Mouse (Mus musculus) hindbrain, embryonic 11.5 days (tissue): ENCODE results near the gene Rab22a. TPM values are rescaled to one million over a fixed set of nuclear protein-coding genes. Genes with fewer than 3 reads are reported as not detected.
"Not testable (repeated sequence)": the region's sequence is repeated elsewhere in the genome, so short reads cannot be mapped to it uniquely, and the experiment has no call there.

ENCODE experiments used
- ATAC-seq: fragments of 200-750 bp; cut with Nextera tagmentation; 2 replicates; pipeline ENCODE4 v1.8.0; 2017; ENCODE audit warnings: mild to moderate bottlenecking, moderate TSS enrichment, moderate library complexity; ENCODE audit not compliant: low FRiP score
- DNase-seq: peaks from one replicate; pipeline ENCODE4 v3.0.0-alpha.2; 2015; ENCODE audit warnings: low spot score
- H3K27ac ChIP-seq: fragments of 300-500 bp; sonication (generic); 2 replicates; pipeline ENCODE4 v1.5.1; 2014; ENCODE audit warnings: mild to moderate bottlenecking, low read depth, low read length
- H3K27me3 ChIP-seq: fragments of 300-500 bp; sonication (generic); 2 replicates; pipeline ENCODE4 v1.6.1; 2014; ENCODE audit warnings: mild to moderate bottlenecking, low read length, moderate library complexity, mixed read lengths; ENCODE audit not compliant: control insufficient read depth, insufficient read depth
- H3K36me3 ChIP-seq: fragments of 300-500 bp; sonication (generic); 2 replicates; pipeline ENCODE4 v1.6.1; 2014; ENCODE audit warnings: mild to moderate bottlenecking, low read length, moderate library complexity, mixed read lengths; ENCODE audit not compliant: control insufficient read depth, insufficient read depth
- H3K4me1 ChIP-seq: fragments of 300-500 bp; sonication (generic); replicated peaks from 2 replicates; pipeline ENCODE4 v1.6.1; 2014; ENCODE audit warnings: low read length, mixed read lengths; ENCODE audit not compliant: control insufficient read depth, insufficient read depth
- H3K4me2 ChIP-seq: fragments of 300-500 bp; sonication (generic); replicated peaks from 2 replicates; pipeline ENCODE4 v1.6.1; 2014; ENCODE audit warnings: mild to moderate bottlenecking, low read depth, low read length
- H3K4me3 ChIP-seq: fragments of 300-500 bp; sonication (generic); 2 replicates; pipeline ENCODE4 v1.5.1; 2014; ENCODE audit warnings: low read depth, low read length
- H3K9ac ChIP-seq: fragments of 300-500 bp; sonication (generic); 2 replicates; pipeline ENCODE4 v1.6.1; 2014; ENCODE audit warnings: low read depth, low read length
- H3K9me3 ChIP-seq: fragments of 300-500 bp; sonication (generic); 2 replicates; pipeline ENCODE4 v1.6.1; 2016; ENCODE audit warnings: low read length; ENCODE audit not compliant: control insufficient read depth
- WGBS: fragments of 180-500 bp; shearing (Covaris S2); extraction: QIAGEN DNeasy Blood & Tissue Kit; methylation state at CpG from one replicate; pipeline ENCODE4 v1.1.7; 2014; 5-methylcytosine and 5-hydroxymethylcytosine counted together
- polyA plus RNA-seq: library from polyadenylated mRNA; unstranded; fragments of >200 nt; fragmentation: Nextera tagmentation; extraction: Ambion mirVana; gene quantifications from 2 replicates; pipeline ENCODE4 v1.2.1, GENCODE M21; 2014

Rab22a gene
- polyA plus RNA-seq, 1 experiment from 2014 or later, result 44.6 TPM

- Histone ChIP-seq H3K4me1 (no peaks in the 10 kb centered on the region), H3K36me3 (no peaks in the 10 kb centered on the region; the same call in 1 of the 2 replicates), H3K9ac (no peak overlapping the region), H3K27ac (no peak overlapping the region), H3K4me2 (no peak overlapping the region), H3K9me3 (no peaks in the 10 kb centered on the region), H3K27me3 (no peaks in the 10 kb centered on the region), H3K4me3 (no peak overlapping the region)
- DNase-seq (no peak), ATAC-seq (no peak)
- WGBS, result 80% methylated on average over 16 of the region's 16 CpGs
These were observed 42.7 kb downstream of the Rab22a start for GRCm38 (mm10) chr2:173702096-173702866.

GRCm38 (mm10) chr2:173702867-173703237, 43.3 kb downstream of the Rab22a start:
- Histone ChIP-seq H3K36me3 (no peaks in the 10 kb centered on the region; the same call in 1 of the 2 replicates), H3K9me3 (no peaks in the 10 kb centered on the region), H3K9ac (no peak overlapping the region), H3K4me2 (no peak overlapping the region), H3K27ac (no peak overlapping the region), H3K4me3 (no peak overlapping the region), H3K4me1 (no peaks in the 10 kb centered on the region), H3K27me3 (no peaks in the 10 kb centered on the region)
- 84% methylated on average over 12 of the region's 12 CpGs for WGBS
- DNase-seq, result no peak
- no peak for ATAC-seq

- Histone ChIP-seq H3K4me2 (no peak overlapping the region), H3K36me3 (0 out of 2 replicates have a peak, but pooled peaks cover 3% of the 10 kb centered on the region), H3K9ac (no peak overlapping the region), H3K4me1 (no peaks in the 10 kb centered on the region), H3K27ac (no peak overlapping the region), H3K9me3 (no peaks in the 10 kb centered on the region), H3K27me3 (no peaks in the 10 kb centered on the region), H3K4me3 (no peak overlapping the region)
- ATAC-seq (no peak), DNase-seq (no peak)
- WGBS, result 91% methylated on average over 15 of the region's 15 CpGs
These were observed 46.4 kb downstream of the Rab22a start for GRCm38 (mm10) chr2:173705827-173706551.

- not testable (repeated sequence) for H3K9me3 ChIP-seq, ATAC-seq, DNase-seq, H3K4me2 ChIP-seq, H3K27me3 ChIP-seq, H3K36me3 ChIP-seq, H3K4me1 ChIP-seq, H3K9ac ChIP-seq, H3K4me3 ChIP-seq, H3K27ac ChIP-seq
These were observed 48.1 kb downstream of the Rab22a start for GRCm38 (mm10) chr2:173707626-173708025.

- Histone ChIP-seq H3K4me1 (peaks cover 5% of the 10 kb centered on the region; the same call in 1 of the 2 replicates), H3K4me3 (no peak overlapping the region), H3K36me3 (0 out of 2 replicates have a peak, but pooled peaks cover 3% of the 10 kb centered on the region), H3K27me3 (no peaks in the 10 kb centered on the region), H3K4me2 (no peak overlapping the region), H3K9ac (no peak overlapping the region), H3K27ac (no peak overlapping the region), H3K9me3 (no peaks in the 10 kb centered on the region)
- DNase-seq, result no peak
- 86% methylated on average over 6 of the region's 6 CpGs for WGBS
- ATAC-seq, result no peak
These were observed 50.6 kb downstream of the Rab22a start for GRCm38 (mm10) chr2:173710193-173710592.

GRCm38 (mm10) chr2:173712656-173713055, 53.1 kb downstream of the Rab22a start:
- peaks cover 5% of the 10 kb centered on the region; the same call in 1 of the 2 replicates for H3K4me1 ChIP-seq
- H3K9ac ChIP-seq, result no peak overlapping the region
- no peaks in the 10 kb centered on the region for H3K27me3 ChIP-seq
- WGBS, result 49% methylated on average over 10 of the region's 10 CpGs
- 0 out of 2 replicates have a peak, but pooled peaks cover 3% of the 10 kb centered on the region for H3K36me3 ChIP-seq
- no peak overlapping the region for H3K4me2 ChIP-seq
- H3K4me3 ChIP-seq, result no peak overlapping the region
- peak; percentile 28 for DNase-seq
- peak; percentile 44 for ATAC-seq
- peak overlapping the region; percentile 25; the same call in 1 of the 2 replicates for H3K27ac ChIP-seq
- no peaks in the 10 kb centered on the region for H3K9me3 ChIP-seq

GRCm38 (mm10) chr2:173713241-173713640, 53.7 kb downstream of the Rab22a start:
- Histone ChIP-seq H3K36me3 (0 out of 2 replicates have a peak, but pooled peaks cover 2% of the 10 kb centered on the region), H3K9ac (no peak overlapping the region), H3K4me3 (no peak overlapping the region), H3K4me1 (peaks cover 5% of the 10 kb centered on the region; the same call in 1 of the 2 replicates), H3K4me2 (no peak overlapping the region), H3K27ac (0 out of 2 replicates have a peak overlapping the region, but pooled peaks have one; percentile 25), H3K9me3 (no peaks in the 10 kb centered on the region), H3K27me3 (no peaks in the 10 kb centered on the region)
- DNase-seq (no peak), ATAC-seq (no peak)
- 72% methylated on average over 4 of the region's 4 CpGs for WGBS

GRCm38 (mm10) chr2:173714620-173715218, 55.2 kb downstream of the Rab22a start:
- H3K9me3 ChIP-seq, result no peaks in the 10 kb centered on the region
- H3K4me3 ChIP-seq, result no peak overlapping the region
- no peak overlapping the region for H3K4me2 ChIP-seq
- H3K27me3 ChIP-seq, result no peaks in the 10 kb centered on the region
- DNase-seq (no peak), ATAC-seq (peak; percentile 37; the same call in 1 of the 2 replicates)
- H3K4me1 ChIP-seq, result peaks cover 5% of the 10 kb centered on the region; the same call in 1 of the 2 replicates
- no peak overlapping the region for H3K9ac ChIP-seq
- no peaks in the 10 kb centered on the region for H3K36me3 ChIP-seq
- 33% methylated on average over 8 of the region's 8 CpGs for WGBS
- H3K27ac ChIP-seq, result peak overlapping the region; percentile 60
